Mouse (Mus musculus) lung, embryonic 16.5 days (tissue): ENCODE measurements around the gene Olfr584. TPM values are rescaled to one million over a fixed set of nuclear protein-coding genes. Genes with fewer than 3 reads are reported as not detected.

ENCODE experiments used
- ATAC-seq: fragments of 200-750 bp; cut with Nextera tagmentation; 2 replicates; pipeline ENCODE4 v1.8.0; 2017; ENCODE audit warnings: low read depth, mild to moderate bottlenecking, moderate library complexity
- H3K27ac ChIP-seq: fragments of 300-500 bp; sonication (generic); 2 replicates; pipeline ENCODE4 v1.5.1; 2014; ENCODE audit warnings: mild to moderate bottlenecking, control low read depth, low read length
- H3K27me3 ChIP-seq: fragments of 300-500 bp; sonication (generic); 2 replicates; pipeline ENCODE4 v1.6.1; 2014; ENCODE audit warnings: low read depth, low read length, mixed read lengths; ENCODE audit not compliant: control insufficient read depth, insufficient read depth
- H3K36me3 ChIP-seq: fragments of 300-500 bp; sonication (generic); 2 replicates; pipeline ENCODE4 v1.6.1; 2014; ENCODE audit warnings: low read length; ENCODE audit not compliant: control insufficient read depth, insufficient read depth
- H3K4me1 ChIP-seq: fragments of 300-500 bp; sonication (generic); replicated peaks from 2 replicates; pipeline ENCODE4 v1.6.1; 2014; ENCODE audit warnings: low read length, mixed read lengths; ENCODE audit not compliant: control insufficient read depth, insufficient read depth
- H3K4me2 ChIP-seq: fragments of 300-500 bp; sonication (generic); 2 replicates; pipeline ENCODE4 v1.6.1; 2014; ENCODE audit warnings: low read depth, low read length, control low read depth
- H3K4me3 ChIP-seq: fragments of 300-500 bp; sonication (generic); 2 replicates; pipeline ENCODE4 v1.5.1; 2014; ENCODE audit warnings: mild to moderate bottlenecking, low read length, control low read depth
- H3K9ac ChIP-seq: fragments of 300-500 bp; sonication (generic); 2 replicates; pipeline ENCODE4 v1.6.1; 2014; ENCODE audit warnings: low read length, control low read depth
- H3K9me3 ChIP-seq: fragments of 300-500 bp; sonication (generic); 2 replicates; pipeline ENCODE4 v1.6.1; 2016; ENCODE audit warnings: low read length; ENCODE audit not compliant: control insufficient read depth
- WGBS: fragments of 180-500 bp; shearing (Covaris S2); extraction: QIAGEN DNeasy Blood & Tissue Kit; methylation state at CpG from one replicate; pipeline ENCODE4 v1.1.7; 2014; 5-methylcytosine and 5-hydroxymethylcytosine counted together
- polyA plus RNA-seq: library from polyadenylated mRNA; unstranded; fragments of >200 nt; fragmentation: Nextera tagmentation; extraction: Ambion mirVana; gene quantifications from 2 replicates; pipeline ENCODE4 v1.2.1, GENCODE M21; 2015

Gene Olfr584
- polyA plus RNA-seq = not detected in 2 replicates

GRCm38 (mm10) chr7:103081585-103081984, at the start of gene Olfr584:
Gene Olfr584 (plus strand): TSS chr7:103081885.
- Histone ChIP-seq H3K27me3 (no peaks in the 10 kb centered on the region), H3K27ac (no peak within 1 kb of the TSS), H3K9me3 (peaks cover 3% of the 10 kb centered on the region; the same call in 1 of the 2 replicates), H3K9ac (no peak within 1 kb of the TSS), H3K4me2 (no peak within 1 kb of the TSS), H3K4me3 (no peak within 1 kb of the TSS), H3K36me3 (no peaks in the 10 kb centered on the region), H3K4me1 (no peaks in the 10 kb centered on the region)
- WGBS = 78% methylated on average over 1 of the region's 1 CpGs
- no peak for ATAC-seq

DNA sequence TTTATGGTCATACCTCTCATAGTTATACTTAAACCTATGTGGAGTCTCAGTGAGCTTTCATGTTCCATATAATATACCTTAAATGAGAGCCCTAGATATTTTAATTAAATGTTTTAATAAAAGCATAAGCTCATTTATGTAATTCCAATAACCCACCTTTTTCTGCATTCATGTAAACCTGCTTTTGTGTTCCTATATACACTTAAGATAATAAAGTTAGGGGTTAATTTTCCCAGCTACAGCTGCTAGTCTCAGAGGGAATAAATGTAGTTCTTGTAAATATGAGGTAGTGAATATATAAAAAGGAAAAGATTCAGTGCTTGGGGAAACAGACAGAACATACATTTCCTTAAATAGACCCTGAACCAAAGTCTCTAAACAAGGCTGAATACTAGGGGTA, 44.0 kb upstream of the Olfr584 start, which contains the start of gene Olfr582:
Olfr582 (plus strand) TSS at position 301 of the 400 bp plus-strand sequence.
- Histone ChIP-seq H3K4me2 (no peak within 1 kb of the TSS), H3K27ac (no peak within 1 kb of the TSS), H3K9ac (no peak within 1 kb of the TSS), H3K36me3 (no peaks in the 10 kb centered on the region), H3K9me3 (no peaks in the 10 kb centered on the region), H3K27me3 (no peaks in the 10 kb centered on the region), H3K4me1 (no peaks in the 10 kb centered on the region), H3K4me3 (no peak within 1 kb of the TSS)
- no peak for ATAC-seq

- no peak for ATAC-seq
- Histone ChIP-seq H3K27ac (no peak within 1 kb of the TSS), H3K9ac (no peak within 1 kb of the TSS), H3K9me3 (no peaks in the 10 kb centered on the region), H3K36me3 (no peaks in the 10 kb centered on the region), H3K4me3 (no peak within 1 kb of the TSS), H3K27me3 (no peaks in the 10 kb centered on the region), H3K4me2 (no peak within 1 kb of the TSS), H3K4me1 (no peaks in the 10 kb centered on the region)
- 76% methylated on average over 1 of the region's 1 CpGs for WGBS
These were observed 30.7 kb upstream of the Olfr584 start, which contains the start of gene Olfr583 for GRCm38 (mm10) chr7:103051000-103051399. Gene Olfr583 (plus strand): TSS chr7:103051300.

GRCm38 (mm10) chr7:103097420-103097819, 15.7 kb downstream of the Olfr584 start, which contains the start of gene Olfr585:
Gene Olfr585 (plus strand): TSS chr7:103097720.
- no peaks in the 10 kb centered on the region for H3K9me3 ChIP-seq
- no peaks in the 10 kb centered on the region for H3K36me3 ChIP-seq
- no peak within 1 kb of the TSS for H3K27ac ChIP-seq
- H3K4me3 ChIP-seq = no peak within 1 kb of the TSS
- H3K4me2 ChIP-seq = no peak within 1 kb of the TSS
- ATAC-seq = no peak
- H3K27me3 ChIP-seq = no peaks in the 10 kb centered on the region
- no peak within 1 kb of the TSS for H3K9ac ChIP-seq
- WGBS = 76% methylated on average over 1 of the region's 1 CpGs
- no peaks in the 10 kb centered on the region for H3K4me1 ChIP-seq

- no peaks in the 10 kb centered on the region for H3K36me3 ChIP-seq
- H3K9ac ChIP-seq = no peak overlapping the region
- H3K9me3 ChIP-seq = no peaks in the 10 kb centered on the region
- no peak for ATAC-seq
- no peaks in the 10 kb centered on the region for H3K4me1 ChIP-seq
- no peak overlapping the region for H3K4me2 ChIP-seq
- H3K4me3 ChIP-seq = no peak overlapping the region
- WGBS = 48% methylated on average over 3 of the region's 3 CpGs
- no peaks in the 10 kb centered on the region for H3K27me3 ChIP-seq
- H3K27ac ChIP-seq = no peak overlapping the region
These were observed 37.7 kb downstream of the Olfr584 start for GRCm38 (mm10) chr7:103119406-103119805.

DNA sequence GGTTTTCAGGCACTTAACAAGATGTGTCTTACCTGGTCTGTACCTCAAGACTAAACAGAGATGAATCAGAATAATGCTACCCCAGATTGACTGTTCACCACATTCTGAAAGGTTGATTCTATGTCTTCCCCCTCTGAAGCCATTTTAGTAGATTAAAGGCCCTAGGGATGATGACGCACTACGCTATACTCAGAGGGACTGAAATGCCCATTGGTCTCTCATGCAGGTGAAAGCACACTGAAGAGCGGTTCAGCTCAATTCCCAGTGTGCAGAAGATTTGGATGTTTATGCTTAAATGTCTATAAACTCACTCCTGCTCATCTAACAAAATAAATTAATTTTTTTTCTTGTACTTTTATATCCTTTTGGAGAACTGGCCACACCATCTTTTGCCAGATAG, 43.9 kb downstream of the Olfr584 start, which contains the start of gene Olfr586:
Olfr586 (minus strand) TSS at position 101 of the 400 bp plus-strand sequence.
- no peaks in the 10 kb centered on the region for H3K9me3 ChIP-seq
- no peak for ATAC-seq
- H3K4me3 ChIP-seq = no peak within 1 kb of the TSS
- H3K27ac ChIP-seq = no peak within 1 kb of the TSS
- H3K4me2 ChIP-seq = no peak within 1 kb of the TSS
- H3K27me3 ChIP-seq = no peaks in the 10 kb centered on the region
- WGBS = 91% methylated on average over 3 of the region's 3 CpGs
- no peaks in the 10 kb centered on the region for H3K4me1 ChIP-seq
- H3K36me3 ChIP-seq = no peaks in the 10 kb centered on the region
- H3K9ac ChIP-seq = no peak within 1 kb of the TSS

Other genes starting within 250 kb of the Olfr584 start
- not detected in 2 replicates for gene Olfr566, start 223.1 kb upstream of the Olfr584 start, polyA plus RNA-seq
- gene Olfr568, start 204.8 kb upstream of the Olfr584 start, polyA plus RNA-seq = not detected in 2 replicates
- not detected in 2 replicates for gene Olfr569, start 191.0 kb upstream of the Olfr584 start, polyA plus RNA-seq
- not detected in 2 replicates for gene Olfr570, start 187.3 kb upstream of the Olfr584 start, polyA plus RNA-seq
- not detected in 2 replicates for gene Olfr571, start 164.3 kb upstream of the Olfr584 start, polyA plus RNA-seq
- not detected in 2 replicates for gene Olfr572, start 157.5 kb upstream of the Olfr584 start, polyA plus RNA-seq
- gene Olfr573-ps1, start 139.3 kb upstream of the Olfr584 start, polyA plus RNA-seq = not detected in 2 replicates
- gene Olfr574, start 133.4 kb upstream of the Olfr584 start, polyA plus RNA-seq = not detected in 2 replicates
- gene Olfr575, start 123.1 kb upstream of the Olfr584 start, polyA plus RNA-seq = not detected in 2 replicates
- not detected in 2 replicates for gene Olfr576, start 119.2 kb upstream of the Olfr584 start, polyA plus RNA-seq
- not detected in 2 replicates for gene Olfr577, start 105.9 kb upstream of the Olfr584 start, polyA plus RNA-seq
- gene Olfr578, start 92.6 kb upstream of the Olfr584 start, polyA plus RNA-seq = not detected in 2 replicates
- gene Olfr582, start 43.9 kb upstream of the Olfr584 start, polyA plus RNA-seq = not detected in 2 replicates
- not detected in 2 replicates for gene Olfr583, start 30.6 kb upstream of the Olfr584 start, polyA plus RNA-seq
- gene Olfr585, start 15.8 kb downstream of the Olfr584 start, polyA plus RNA-seq = not detected in 2 replicates
- gene Olfr586, start 43.8 kb downstream of the Olfr584 start, polyA plus RNA-seq = not detected in 2 replicates
- gene Olfr588-ps1, start 59.0 kb downstream of the Olfr584 start, polyA plus RNA-seq = not detected in 2 replicates
- gene Olfr589, start 74.5 kb downstream of the Olfr584 start, polyA plus RNA-seq = not detected in 2 replicates
- not detected in 2 replicates for gene Olfr591, start 96.5 kb downstream of the Olfr584 start, polyA plus RNA-seq
- gene Olfr592, start 102.9 kb downstream of the Olfr584 start, polyA plus RNA-seq = not detected in 2 replicates
- not detected in 2 replicates for gene Olfr593, start 130.0 kb downstream of the Olfr584 start, polyA plus RNA-seq
- gene Olfr594, start 135.1 kb downstream of the Olfr584 start, polyA plus RNA-seq = not detected in 2 replicates
- not detected in 2 replicates for gene Usp17ld, start 170.6 kb downstream of the Olfr584 start, polyA plus RNA-seq
- not detected in 2 replicates for gene Olfr596, start 223.8 kb downstream of the Olfr584 start, polyA plus RNA-seq
- not detected in 2 replicates for gene Olfr597, start 234.4 kb downstream of the Olfr584 start, polyA plus RNA-seq
- not detected in 2 replicates for gene Olfr598, start 241.7 kb downstream of the Olfr584 start, polyA plus RNA-seq